Mouse (Mus musculus) inflammation-experienced regulatory T-cells, adult 6 months (primary cell): Measurements from ENCODE around the gene Cep128. TPM values are rescaled to one million over a fixed set of nuclear protein-coding genes. Genes with fewer than 3 reads are reported as not detected.

ENCODE experiments used
- ATAC-seq: one replicate; pipeline ENCODE4 v1.8.0; 2017
- polyA plus RNA-seq, 3 experiments: library from polyadenylated mRNA; unstranded; fragments of 100-300 nt; shearing (Covaris generic); gene quantifications; one replicate each; pipeline ENCODE4 v1.2.1; 2017

Gene Cep128
- polyA plus RNA-seq, 3 experiments from 2014 or later, result 6.3 to 16.3 (median 12.1) TPM

- no peak for ATAC-seq
Observed at GRCm38 (mm10) chr12:91305769-91306168, 78.4 kb downstream of the Cep128 start.

DNA sequence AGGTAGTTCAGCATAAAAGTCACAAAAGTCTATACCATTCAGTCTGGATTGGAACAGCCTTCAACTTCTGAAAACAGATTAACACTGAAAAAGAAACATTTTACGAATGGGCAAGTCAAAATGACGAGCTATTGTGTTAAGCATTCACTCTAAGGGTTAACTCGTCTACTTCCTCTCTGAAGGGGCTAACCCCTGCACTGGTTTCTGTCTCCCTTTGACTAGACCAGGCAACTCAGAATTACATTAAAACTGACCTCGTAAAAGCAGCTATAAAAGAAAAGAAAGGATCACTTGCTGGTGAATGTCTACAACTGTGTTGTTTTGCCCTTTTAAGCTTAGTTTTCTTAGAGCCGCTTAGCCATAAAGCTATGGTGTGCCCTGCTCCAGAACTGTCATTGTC lies 79.2 kb downstream of the Cep128 start:
- no peak for ATAC-seq

GRCm38 (mm10) chr12:91298700-91299099 lies 85.5 kb downstream of the Cep128 start:
- peak; percentile 25 for ATAC-seq

- no peak for ATAC-seq
Observed at GRCm38 (mm10) chr12:91295870-91296269, 88.3 kb downstream of the Cep128 start.

DNA sequence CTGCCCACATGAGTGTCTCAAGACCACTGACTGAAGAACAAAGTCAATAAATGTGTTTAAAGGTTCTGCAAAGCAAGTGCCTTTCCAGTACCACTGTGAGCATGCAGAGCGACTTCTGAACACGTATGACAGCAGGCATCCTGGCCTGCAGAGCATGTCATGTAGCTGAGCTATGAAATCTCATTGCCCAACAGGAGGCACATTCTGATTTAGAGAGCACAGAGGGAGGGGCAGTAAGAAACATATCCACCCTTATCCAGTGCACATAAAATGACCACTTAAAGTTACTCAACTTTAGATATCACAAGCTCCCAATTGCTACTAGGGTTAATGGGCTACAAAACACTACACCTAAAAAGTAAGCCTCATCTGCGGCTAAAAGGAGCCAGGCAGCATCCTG lies 88.8 kb downstream of the Cep128 start:
- ATAC-seq, result no peak

DNA sequence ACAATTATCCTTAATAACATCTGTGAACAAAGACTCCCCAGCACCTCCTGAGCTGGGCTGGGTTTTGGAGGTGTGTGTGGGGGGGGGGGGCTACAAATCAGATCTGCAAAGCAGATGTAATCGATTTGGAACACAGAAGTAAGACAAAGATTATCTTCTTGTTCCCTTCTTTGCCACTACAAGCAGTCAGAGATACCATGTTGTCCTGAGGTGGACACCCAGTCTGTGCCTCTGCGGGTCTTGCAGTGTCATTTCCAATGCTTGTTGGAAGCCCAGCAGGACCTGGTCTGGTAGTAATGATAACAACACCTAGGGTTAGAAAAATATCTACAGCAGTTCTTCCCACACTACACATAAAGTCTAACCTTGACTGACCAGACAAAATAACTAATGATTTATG lies 110.3 kb downstream of the Cep128 start:
- no peak for ATAC-seq

DNA sequence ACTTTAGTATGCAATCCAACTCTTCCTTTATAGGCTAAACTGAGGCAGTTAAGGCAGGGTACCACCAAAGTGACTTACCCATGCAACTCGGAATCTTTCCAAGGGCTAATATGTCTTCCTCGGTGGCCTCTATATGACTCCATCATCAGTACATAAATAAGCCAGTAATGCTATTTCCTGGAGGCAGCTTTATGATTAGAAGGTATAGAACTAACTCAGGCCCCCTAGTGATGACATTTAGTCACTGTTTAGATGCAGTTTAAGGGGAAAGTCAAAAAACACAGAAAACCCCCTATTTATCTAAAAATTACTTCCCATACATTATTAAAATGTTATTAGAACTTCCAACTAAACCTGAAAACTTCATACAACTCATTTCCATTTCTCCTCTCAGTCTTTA lies 114.6 kb downstream of the Cep128 start:
- peak; percentile 51 for ATAC-seq

GRCm38 (mm10) chr12:91268974-91269373 lies 115.2 kb downstream of the Cep128 start:
- ATAC-seq, result peak; percentile 67

DNA sequence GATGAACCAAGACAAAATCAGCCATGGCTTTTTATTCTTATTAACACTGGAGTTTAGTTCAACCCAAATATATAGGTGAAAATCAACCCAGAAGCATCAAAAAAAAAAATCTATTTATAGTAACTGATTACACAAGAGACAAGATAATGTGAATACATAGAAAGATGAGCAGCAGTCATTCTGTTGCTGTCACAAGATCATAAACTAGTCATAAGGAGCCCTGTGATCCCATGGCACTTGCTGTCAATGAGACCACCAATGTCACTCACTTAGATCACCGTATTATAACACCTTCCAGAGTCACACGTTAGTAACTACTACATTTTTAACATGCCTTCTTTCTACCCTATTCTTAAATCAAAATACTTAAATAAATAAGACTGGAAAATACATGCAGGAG lies 118.2 kb downstream of the Cep128 start:
- ATAC-seq, result no peak

GRCm38 (mm10) chr12:91265462-91265861 lies 118.7 kb downstream of the Cep128 start:
- no peak for ATAC-seq

GRCm38 (mm10) chr12:91264828-91265355 lies 119.3 kb downstream of the Cep128 start:
- no peak for ATAC-seq

- no peak for ATAC-seq
Observed at GRCm38 (mm10) chr12:91263705-91264104, 120.5 kb downstream of the Cep128 start.

DNA sequence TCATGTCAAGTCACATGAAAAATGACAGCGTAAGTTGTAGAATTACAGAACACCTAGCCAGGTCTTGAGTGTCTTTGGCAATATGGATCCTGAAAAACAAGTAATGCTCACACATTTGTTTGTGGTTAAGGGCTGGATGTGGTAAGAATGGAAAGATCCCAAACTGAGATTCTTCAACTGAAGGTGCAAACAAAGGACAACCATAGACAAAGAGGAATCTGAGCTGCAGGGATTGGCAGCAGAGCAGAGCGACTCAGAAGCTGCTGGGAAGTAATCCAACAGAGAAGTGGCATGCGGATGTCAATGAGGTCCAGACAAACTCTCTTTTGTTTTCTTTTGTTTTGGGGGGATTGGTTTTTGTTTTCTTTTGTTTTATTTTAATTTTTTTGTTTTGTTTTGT lies 121.4 kb downstream of the Cep128 start:
- no peak for ATAC-seq

DNA sequence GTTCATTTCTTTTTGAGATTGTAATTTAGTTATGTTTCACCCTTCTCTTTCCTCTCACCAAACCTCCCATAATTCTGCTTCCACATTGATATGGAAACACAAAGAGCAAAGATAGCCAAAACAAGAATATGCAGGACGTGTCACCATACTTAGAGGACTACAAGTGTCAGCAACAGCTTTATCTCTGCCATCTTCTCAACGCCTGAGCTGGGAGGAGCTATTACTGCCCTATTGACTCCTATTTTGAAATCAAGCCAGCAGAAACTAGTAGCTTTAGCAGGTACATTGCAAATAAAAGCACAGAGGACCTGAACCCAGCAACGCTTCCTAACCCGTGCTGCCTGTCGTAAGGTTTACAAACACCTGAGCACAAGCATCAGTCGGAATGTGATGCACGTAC lies 127.9 kb downstream of the Cep128 start:
- ATAC-seq, result no peak

GRCm38 (mm10) chr12:91254831-91255230 lies 129.4 kb downstream of the Cep128 start:
- no peak for ATAC-seq

- ATAC-seq, result no peak
Observed at GRCm38 (mm10) chr12:91220609-91221008, 163.6 kb downstream of the Cep128 start.

DNA sequence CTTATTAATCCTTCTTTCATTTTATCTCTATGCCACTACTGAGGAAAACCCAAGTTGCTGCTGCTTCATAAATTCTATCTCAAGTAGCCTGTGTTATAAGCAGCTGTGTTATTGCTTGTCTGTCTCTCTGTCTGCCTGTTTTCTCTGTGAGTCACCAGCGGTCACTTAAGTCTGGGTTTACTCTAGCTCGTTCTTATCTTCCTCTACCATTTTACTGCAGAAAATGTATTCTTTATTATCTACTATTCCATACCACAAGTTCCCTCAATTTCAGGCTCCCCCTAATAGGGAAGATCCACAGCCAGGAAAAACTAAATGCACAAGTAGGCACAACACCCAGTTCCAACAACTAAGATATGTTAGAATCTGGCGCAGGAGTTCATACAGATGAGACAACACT lies 178.7 kb downstream of the Cep128 start:
- no peak for ATAC-seq

- no peak for ATAC-seq
Observed at GRCm38 (mm10) chr12:91204330-91204729, 179.9 kb downstream of the Cep128 start.

DNA sequence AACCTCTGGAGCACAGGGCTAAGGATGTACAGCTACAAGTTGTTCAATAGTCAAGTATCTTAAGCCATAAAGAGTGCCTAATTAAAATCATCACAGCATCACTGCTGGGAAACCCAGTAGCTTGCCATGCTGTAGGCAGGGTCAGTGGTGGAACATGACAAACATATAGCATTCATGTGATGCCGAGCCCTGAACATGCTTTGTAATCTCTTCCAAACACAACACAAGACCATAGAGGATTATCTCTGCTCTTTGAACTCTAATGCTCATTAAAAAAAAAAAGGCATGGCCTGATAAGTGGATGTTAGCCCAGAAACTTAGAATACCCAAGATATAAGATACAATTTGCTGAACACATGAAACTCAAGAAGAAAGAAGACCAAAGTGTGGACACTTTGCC lies 181.7 kb downstream of the Cep128 start:
- no peak for ATAC-seq

- ATAC-seq, result no peak
Observed at GRCm38 (mm10) chr12:91189111-91189510, 195.1 kb downstream of the Cep128 start.

- no peak for ATAC-seq
Observed at GRCm38 (mm10) chr12:91185564-91185963, 198.6 kb downstream of the Cep128 start.

- no peak for ATAC-seq
Observed at GRCm38 (mm10) chr12:91184616-91185015, 199.6 kb downstream of the Cep128 start.

GRCm38 (mm10) chr12:91183928-91184327 lies 200.3 kb downstream of the Cep128 start:
- peak; percentile 46 for ATAC-seq

- ATAC-seq, result peak; percentile 96
Observed at GRCm38 (mm10) chr12:91183304-91183855, 200.8 kb downstream of the Cep128 start.
